Mouse (Mus musculus): ENCODE data around the gene Mup17.
"Not testable (repeated sequence)": the region's sequence is repeated elsewhere in the genome, so short reads cannot be mapped to it uniquely, and the experiment has no call there.

Gene Mup17

GRCm38 (mm10) chr4:61595771-61596170 lies at the start of gene Mup17:
TSS of gene Mup17 (minus strand) at chr4:61595871.
- DNase-seq (ENCODE audit: low read depth): not testable (repeated sequence)

GRCm38 (mm10) chr4:61571561-61571960 lies 24.1 kb downstream of the Mup17 start:
- not testable (repeated sequence) for DNase-seq (ENCODE audit: low read depth)

GRCm38 (mm10) chr4:61555887-61556286 lies 39.8 kb downstream of the Mup17 start:
- DNase-seq (ENCODE audit: low read depth): not testable (repeated sequence)
